Mouse (Mus musculus) heart, embryonic 15.5 days (tissue): ENCODE results near the gene Gm20547. TPM values are rescaled to one million over a fixed set of nuclear protein-coding genes. Genes with fewer than 3 reads are reported as not detected.

ENCODE experiments used
- ATAC-seq: fragments of 200-750 bp; cut with Nextera tagmentation; replicated peaks from 2 replicates; pipeline ENCODE4 v1.8.0; 2017; ENCODE audit warnings: low read depth, moderate TSS enrichment; ENCODE audit not compliant: insufficient number of reproducible peaks, insufficient read depth, low FRiP score
- H3K27ac ChIP-seq: fragments of 300-500 bp; sonication (generic); 2 replicates; pipeline ENCODE4 v1.5.1; 2015; ENCODE audit warnings: mild to moderate bottlenecking, inconsistent platforms
- H3K27me3 ChIP-seq: fragments of 300-500 bp; sonication (generic); 2 replicates; pipeline ENCODE4 v1.6.1; 2015; ENCODE audit warnings: inconsistent platforms
- H3K36me3 ChIP-seq: fragments of 300-500 bp; sonication (generic); 2 replicates; pipeline ENCODE4 v1.6.1; 2015; ENCODE audit warnings: mild to moderate bottlenecking, inconsistent platforms
- H3K4me1 ChIP-seq: fragments of 300-500 bp; sonication (generic); replicated peaks from 2 replicates; pipeline ENCODE4 v1.6.1; 2015; ENCODE audit warnings: inconsistent platforms
- H3K4me2 ChIP-seq: fragments of 300-500 bp; sonication (generic); 2 replicates; pipeline ENCODE4 v1.6.1; 2015; ENCODE audit warnings: inconsistent platforms, mild to moderate bottlenecking, moderate library complexity
- H3K4me3 ChIP-seq: fragments of 300-500 bp; sonication (generic); 2 replicates; pipeline ENCODE4 v1.5.1; 2015; ENCODE audit warnings: mild to moderate bottlenecking, inconsistent platforms
- H3K9ac ChIP-seq: fragments of 300-500 bp; sonication (generic); 2 replicates; pipeline ENCODE4 v1.6.1; 2015; ENCODE audit warnings: mild to moderate bottlenecking, inconsistent platforms
- H3K9me3 ChIP-seq: fragments of 300-500 bp; sonication (generic); replicated peaks from 2 replicates; pipeline ENCODE4 v1.6.1; 2016; ENCODE audit warnings: inconsistent platforms
- WGBS: fragments of 180-500 bp; shearing (Covaris S2); methylation state at CpG from one replicate; pipeline ENCODE4 v1.1.7; 2015; ENCODE audit warnings: mixed read lengths; 5-methylcytosine and 5-hydroxymethylcytosine counted together
- polyA plus RNA-seq: library from polyadenylated mRNA; unstranded; fragments of >200 nt; fragmentation: Nextera tagmentation; extraction: Ambion mirVana; gene quantifications from 2 replicates; pipeline ENCODE4 v1.2.1, GENCODE M21; 2015

Gm20547 gene
- polyA plus RNA-seq: not detected in 2 replicates

DNA sequence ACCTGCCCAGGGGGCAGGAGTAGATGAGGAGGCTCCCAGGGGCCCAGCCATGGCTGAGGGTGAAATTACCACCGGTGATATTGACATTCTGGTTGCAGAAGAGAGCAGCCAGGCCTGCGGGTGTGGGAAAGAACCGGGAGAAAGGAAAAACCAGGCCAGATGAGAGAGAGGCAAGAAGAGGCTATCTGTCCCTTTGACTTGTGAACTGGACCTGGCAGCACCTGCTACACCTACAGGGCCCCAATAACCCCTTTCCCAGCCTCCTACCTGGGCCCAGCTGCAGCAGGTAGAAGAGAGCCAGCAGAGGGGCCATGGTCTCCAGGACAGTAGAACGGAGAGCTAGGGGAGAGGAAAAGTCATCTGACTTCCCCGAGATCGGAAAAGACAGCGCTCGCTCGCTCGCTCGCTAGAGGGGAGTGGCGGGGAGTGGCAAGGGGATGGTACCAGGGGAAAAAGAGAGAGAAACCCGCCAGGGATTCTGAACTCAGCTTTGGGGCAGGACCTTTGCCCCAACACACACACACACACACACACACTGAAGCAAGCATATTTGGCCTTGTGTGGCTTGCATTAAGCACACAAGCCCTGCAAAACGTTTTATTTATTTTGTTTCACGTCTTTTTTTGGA, at the start of gene Gm20547:
Gm20547 (minus strand) TSS at position 360 of the 628 bp plus-strand sequence.
- no peaks in the 10 kb centered on the region for H3K36me3 ChIP-seq
- no peaks in the 10 kb centered on the region for H3K9me3 ChIP-seq
- H3K4me1 ChIP-seq: peaks cover 10% of the 10 kb centered on the region
- H3K27me3 ChIP-seq: no peaks in the 10 kb centered on the region
- no peak within 1 kb of the TSS for H3K9ac ChIP-seq
- WGBS: 15% methylated on average over 15 of the region's 15 CpGs
- ATAC-seq: no peak
- H3K27ac ChIP-seq: no peak within 1 kb of the TSS
- H3K4me2 ChIP-seq: peak within 1 kb of the TSS; percentile 46
- H3K4me3 ChIP-seq: no peak within 1 kb of the TSS

GRCm38 (mm10) chr17:34931061-34931734, 49.4 kb upstream of the Gm20547 start, which contains the start of gene Neu1:
Gene Neu1 (plus strand): TSS chr17:34931253.
- Histone ChIP-seq H3K4me1 (peaks cover 15% of the 10 kb centered on the region), H3K9ac (peak within 1 kb of the TSS; percentile 69), H3K27ac (peak within 1 kb of the TSS; percentile 31; the same call in 1 of the 2 replicates), H3K4me2 (peak within 1 kb of the TSS; percentile 97), H3K4me3 (peak within 1 kb of the TSS; percentile 84), H3K9me3 (no peaks in the 10 kb centered on the region), H3K36me3 (peaks cover 8% of the 10 kb centered on the region; the same call in 1 of the 2 replicates), H3K27me3 (no peaks in the 10 kb centered on the region)
- WGBS: 1% methylated on average over 38 of the region's 38 CpGs
- peak; percentile 97 for ATAC-seq

DNA sequence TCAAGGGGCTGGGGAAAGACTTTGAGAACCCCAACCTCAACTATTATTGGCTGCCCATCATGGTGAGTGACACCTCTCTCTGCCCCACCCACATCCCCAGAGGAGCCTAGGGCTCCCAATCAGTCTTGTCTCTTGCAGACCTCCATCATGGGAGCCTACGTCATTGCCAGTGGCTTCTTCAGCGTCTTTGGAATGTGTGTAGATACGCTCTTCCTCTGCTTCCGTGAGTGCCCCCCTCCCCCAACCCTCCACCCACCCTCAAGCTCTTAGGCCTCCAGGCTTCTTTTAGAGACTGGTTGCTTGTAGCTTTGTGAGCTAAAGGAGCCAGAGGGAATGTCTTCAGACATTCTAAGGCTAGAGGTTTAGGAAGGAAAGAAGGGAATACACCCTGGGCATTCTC, 47.0 kb upstream of the Gm20547 start:
- H3K9me3 ChIP-seq: no peaks in the 10 kb centered on the region
- H3K4me1 ChIP-seq: peaks cover 15% of the 10 kb centered on the region
- no peaks in the 10 kb centered on the region for H3K36me3 ChIP-seq
- H3K4me2 ChIP-seq: no peak overlapping the region
- H3K4me3 ChIP-seq: no peak overlapping the region
- H3K9ac ChIP-seq: no peak overlapping the region
- ATAC-seq: no peak
- H3K27me3 ChIP-seq: no peaks in the 10 kb centered on the region
- 36% methylated on average over 4 of the region's 4 CpGs for WGBS
- H3K27ac ChIP-seq: no peak overlapping the region

GRCm38 (mm10) chr17:34927306-34928019, 45.6 kb upstream of the Gm20547 start:
- no peak for ATAC-seq
- no peaks in the 10 kb centered on the region for H3K27me3 ChIP-seq
- H3K4me3 ChIP-seq: no peak overlapping the region
- peaks cover 14% of the 10 kb centered on the region for H3K4me1 ChIP-seq
- H3K27ac ChIP-seq: no peak overlapping the region
- H3K4me2 ChIP-seq: no peak overlapping the region
- H3K9me3 ChIP-seq: no peaks in the 10 kb centered on the region
- H3K9ac ChIP-seq: no peak overlapping the region
- no peaks in the 10 kb centered on the region for H3K36me3 ChIP-seq
- 80% methylated on average over 18 of the region's 18 CpGs for WGBS

DNA sequence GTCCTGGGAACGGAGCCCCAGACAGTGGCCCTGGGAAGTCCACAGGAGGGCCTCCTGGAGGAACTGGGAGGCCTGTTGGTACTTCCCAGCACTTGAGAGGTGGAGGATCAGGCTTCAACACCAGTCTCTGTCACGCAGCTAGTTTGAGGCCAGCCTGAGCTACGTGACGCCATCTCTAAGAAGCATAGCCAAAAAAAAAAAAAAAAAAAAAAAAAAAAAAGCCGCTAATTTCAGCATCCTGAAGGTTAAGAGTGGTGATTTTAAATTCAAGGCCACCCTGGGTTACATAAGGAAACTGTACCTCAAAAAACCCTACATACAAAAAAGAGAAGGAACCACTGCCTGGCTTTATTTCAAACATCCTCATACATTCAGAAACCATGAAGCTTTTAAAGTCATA, 42.4 kb upstream of the Gm20547 start:
- Histone ChIP-seq H3K27ac (no peak overlapping the region), H3K36me3 (no peaks in the 10 kb centered on the region), H3K27me3 (no peaks in the 10 kb centered on the region), H3K9me3 (no peaks in the 10 kb centered on the region), H3K4me3 (no peak overlapping the region), H3K4me1 (no peaks in the 10 kb centered on the region), H3K9ac (no peak overlapping the region), H3K4me2 (no peak overlapping the region)
- ATAC-seq: no peak
- WGBS: 73% methylated on average over 5 of the region's 5 CpGs

DNA sequence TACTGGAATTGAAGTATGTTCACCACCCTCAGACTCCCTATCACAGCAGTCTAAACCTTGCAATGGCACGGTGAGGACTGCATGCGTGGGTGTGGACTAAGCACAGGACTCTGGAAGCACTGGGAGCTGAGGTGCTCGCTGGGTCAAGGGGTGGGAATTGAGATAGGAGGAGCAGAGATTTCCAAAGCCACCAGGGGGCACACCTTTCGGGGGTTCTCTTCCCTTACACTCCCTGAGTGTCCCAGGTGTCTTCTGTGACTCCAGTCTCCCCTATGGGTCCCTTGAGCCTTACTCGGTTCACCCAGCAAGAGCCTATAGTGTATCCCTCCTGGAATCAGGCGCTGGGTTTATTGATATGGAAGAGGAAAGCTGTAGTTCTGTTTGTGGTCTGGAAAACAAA, 41.1 kb upstream of the Gm20547 start:
- Histone ChIP-seq H3K27me3 (no peaks in the 10 kb centered on the region), H3K4me2 (no peak overlapping the region), H3K9ac (no peak overlapping the region), H3K27ac (no peak overlapping the region), H3K4me3 (no peak overlapping the region), H3K9me3 (no peaks in the 10 kb centered on the region), H3K36me3 (no peaks in the 10 kb centered on the region), H3K4me1 (no peaks in the 10 kb centered on the region)
- WGBS: 48% methylated on average over 6 of the region's 6 CpGs
- ATAC-seq: no peak

DNA sequence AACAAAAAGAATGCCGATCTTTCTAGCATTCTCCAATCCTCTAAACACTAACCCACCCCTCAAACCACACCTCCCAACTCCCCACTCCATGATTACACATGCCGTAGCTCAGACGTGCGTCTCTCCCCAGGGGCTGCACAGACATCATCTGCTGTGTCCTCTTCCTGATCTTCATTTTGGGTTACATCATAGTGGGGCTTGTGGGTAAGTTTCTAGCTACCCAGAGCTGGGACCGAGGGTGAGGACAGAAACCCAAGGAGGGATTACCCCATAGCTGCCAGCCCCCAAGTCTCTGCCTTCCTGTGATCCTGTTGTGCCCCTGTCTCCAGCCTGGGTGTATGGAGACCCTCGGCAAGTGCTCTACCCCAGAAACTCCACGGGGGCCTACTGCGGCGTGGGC, 35.3 kb upstream of the Gm20547 start:
- no peak for ATAC-seq
- H3K27ac ChIP-seq: no peak overlapping the region
- H3K4me2 ChIP-seq: no peak overlapping the region
- peaks cover 4% of the 10 kb centered on the region for H3K4me1 ChIP-seq
- WGBS: 67% methylated on average over 9 of the region's 9 CpGs
- no peaks in the 10 kb centered on the region for H3K27me3 ChIP-seq
- no peak overlapping the region for H3K4me3 ChIP-seq
- no peak overlapping the region for H3K9ac ChIP-seq
- peaks cover 16% of the 10 kb centered on the region for H3K36me3 ChIP-seq
- H3K9me3 ChIP-seq: no peaks in the 10 kb centered on the region

DNA sequence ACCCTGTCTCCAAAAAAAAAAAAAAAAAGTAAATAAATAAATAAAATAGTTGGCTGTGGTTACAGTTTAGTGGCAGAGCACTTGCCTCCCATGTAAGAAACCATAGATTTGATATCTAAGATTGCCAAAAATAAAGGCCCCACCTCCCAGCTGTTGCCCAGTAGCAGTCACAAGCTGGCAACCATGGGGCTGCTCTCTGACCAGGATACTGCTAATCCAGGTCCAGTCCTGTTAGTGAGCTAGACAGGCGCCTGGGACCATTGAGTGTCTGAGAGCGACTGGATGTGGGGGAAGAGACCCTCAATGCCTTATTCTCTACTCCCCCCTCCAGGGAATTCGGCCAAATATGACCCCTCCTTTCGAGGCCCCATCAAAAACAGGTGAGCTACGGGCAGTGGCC, 34.5 kb upstream of the Gm20547 start:
- WGBS: 83% methylated on average over 5 of the region's 5 CpGs
- Histone ChIP-seq H3K27ac (no peak overlapping the region), H3K9me3 (no peaks in the 10 kb centered on the region), H3K4me2 (no peak overlapping the region), H3K4me1 (peaks cover 4% of the 10 kb centered on the region), H3K4me3 (no peak overlapping the region), H3K27me3 (no peaks in the 10 kb centered on the region), H3K9ac (no peak overlapping the region), H3K36me3 (peaks cover 23% of the 10 kb centered on the region)
- ATAC-seq: no peak

- Histone ChIP-seq H3K4me1 (peaks cover 4% of the 10 kb centered on the region), H3K27ac (no peak overlapping the region), H3K9me3 (no peaks in the 10 kb centered on the region), H3K36me3 (peaks cover 32% of the 10 kb centered on the region), H3K4me2 (0 out of 2 replicates have a peak overlapping the region, but pooled peaks have one; percentile 20), H3K27me3 (no peaks in the 10 kb centered on the region), H3K4me3 (no peak overlapping the region), H3K9ac (0 out of 2 replicates have a peak overlapping the region, but pooled peaks have one; percentile 19)
- no peak for ATAC-seq
- 18% methylated on average over 11 of the region's 11 CpGs for WGBS
Measured at GRCm38 (mm10) chr17:34915410-34915831, 33.6 kb upstream of the Gm20547 start.

- H3K36me3 ChIP-seq: peaks cover 43% of the 10 kb centered on the region
- WGBS: 41% methylated on average over 18 of the region's 18 CpGs
Measured at GRCm38 (mm10) chr17:34913930-34914665, 32.3 kb upstream of the Gm20547 start, which contains the start of gene Slc44a4. Gene Slc44a4 (plus strand): TSS chr17:34914466.

DNA sequence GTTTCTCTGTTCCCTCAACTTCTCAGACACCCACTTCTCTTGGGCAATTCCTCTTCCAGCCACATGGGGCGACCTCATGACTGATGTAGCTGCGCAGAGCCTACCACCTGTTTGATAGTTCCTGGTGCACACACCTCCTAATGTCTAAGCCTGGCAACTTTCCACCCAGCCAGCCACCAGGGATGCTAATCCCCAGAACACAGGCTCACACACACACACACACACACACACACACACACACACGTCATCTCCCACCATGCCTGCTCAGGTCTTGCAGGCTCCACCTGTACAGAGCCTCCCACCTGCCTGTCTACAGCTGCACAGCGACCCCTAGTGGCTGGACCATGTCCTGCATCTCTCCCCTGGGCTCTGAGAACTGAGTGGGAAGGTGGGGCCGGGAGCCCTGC, 30.1 kb upstream of the Gm20547 start:
- Histone ChIP-seq H3K9me3 (no peaks in the 10 kb centered on the region), H3K4me3 (no peak overlapping the region), H3K9ac (no peak overlapping the region), H3K27me3 (no peaks in the 10 kb centered on the region), H3K36me3 (peaks cover 64% of the 10 kb centered on the region), H3K4me1 (peaks cover 4% of the 10 kb centered on the region), H3K4me2 (no peak overlapping the region), H3K27ac (no peak overlapping the region)
- WGBS: 46% methylated on average over 5 of the region's 5 CpGs
- ATAC-seq: peak; percentile 51; the same call in 1 of the 2 replicates

More at GRCm38 (mm10) chr17:34913930-34914665, 32.3 kb upstream of the Gm20547 start, which contains the start of gene Slc44a4:
- no peak within 1 kb of the TSS for H3K4me3 ChIP-seq
- H3K4me1 ChIP-seq: peaks cover 4% of the 10 kb centered on the region
- H3K4me2 ChIP-seq: 0 out of 2 replicates have a peak within 1 kb of the TSS, but pooled peaks have one; percentile 20
- no peak within 1 kb of the TSS for H3K27ac ChIP-seq
- H3K9ac ChIP-seq: no peak within 1 kb of the TSS
- no peak for ATAC-seq
- H3K27me3 ChIP-seq: no peaks in the 10 kb centered on the region
- H3K9me3 ChIP-seq: no peaks in the 10 kb centered on the region
